8 mouse cellular contexts compared by ENCODE assay signal in genomic region chr10:96213876-96214275, GRCm38 (mm10).
DNase-seq lines count a peak whose midpoint lies in the region; ATAC-seq lines count a peak whose summit lies in the region.

No protein-coding gene starts in this region.

- no peaks in the 10 kb centered on the region for H3K9me3 ChIP-seq in forebrain, embryonic 12.5 days
- no peaks in the 10 kb centered on the region for H3K9me3 ChIP-seq in heart, embryonic 16.5 days (replicated peaks; ENCODE audit: control insufficient read depth, low read length)
- no peaks in the 10 kb centered on the region for H3K9me3 ChIP-seq in liver, embryonic 13.5 days (replicated peaks)
- no peaks in the 10 kb centered on the region for H3K9me3 ChIP-seq in stomach, embryonic 15.5 days

- H3K36me3 ChIP-seq in forebrain, embryonic 12.5 days (replicated peaks) = no peaks in the 10 kb centered on the region
- no peaks in the 10 kb centered on the region for H3K36me3 ChIP-seq in heart, embryonic 16.5 days (ENCODE audit: control insufficient read depth, insufficient read depth)
- H3K36me3 ChIP-seq in liver, embryonic 13.5 days = no peaks in the 10 kb centered on the region
- no peaks in the 10 kb centered on the region for H3K36me3 ChIP-seq in stomach, embryonic 15.5 days

- WGBS in forebrain, embryonic 12.5 days = 1% methylated on average over 10 of the region's 10 CpGs
- WGBS in heart, embryonic 16.5 days = 2% methylated on average over 10 of the region's 10 CpGs
- 3% methylated on average over 10 of the region's 10 CpGs for WGBS in liver, embryonic 13.5 days (ENCODE audit: insufficient replicate concordance)
- 1% methylated on average over 10 of the region's 10 CpGs for WGBS in stomach, embryonic 15.5 days

- 0 out of 2 replicates have a peak overlapping the region, but pooled peaks have one; percentile 50 for H3K27ac ChIP-seq in forebrain, embryonic 12.5 days
- H3K27ac ChIP-seq in heart, embryonic 16.5 days (ENCODE audit: low read length) = 0 out of 2 replicates have a peak overlapping the region, but pooled peaks have one; percentile 29
- no peak overlapping the region for H3K27ac ChIP-seq in liver, embryonic 13.5 days
- H3K27ac ChIP-seq in stomach, embryonic 15.5 days = no peak overlapping the region

- peaks cover 3% of the 10 kb centered on the region; the same call in 1 of the 2 replicates for H3K4me1 ChIP-seq in forebrain, embryonic 12.5 days
- peaks cover 5% of the 10 kb centered on the region for H3K4me1 ChIP-seq in heart, embryonic 16.5 days (ENCODE audit: control insufficient read depth, insufficient read depth, low read length)
- no peaks in the 10 kb centered on the region; the same call in 1 of the 2 replicates for H3K4me1 ChIP-seq in liver, embryonic 13.5 days (replicated peaks)
- no peaks in the 10 kb centered on the region for H3K4me1 ChIP-seq in stomach, embryonic 15.5 days

- no peaks in the 10 kb centered on the region for H3K27me3 ChIP-seq in forebrain, embryonic 12.5 days
- no peaks in the 10 kb centered on the region for H3K27me3 ChIP-seq in heart, embryonic 16.5 days (ENCODE audit: control insufficient read depth, insufficient read depth, low read length)
- no peaks in the 10 kb centered on the region for H3K27me3 ChIP-seq in liver, embryonic 13.5 days
- no peaks in the 10 kb centered on the region for H3K27me3 ChIP-seq in stomach, embryonic 15.5 days (replicated peaks)

- H3K4me3 ChIP-seq in forebrain, embryonic 12.5 days (replicated peaks) = no peak overlapping the region
- no peak overlapping the region for H3K4me3 ChIP-seq in heart, embryonic 16.5 days (ENCODE audit: low read length)
- no peak overlapping the region for H3K4me3 ChIP-seq in liver, embryonic 13.5 days (replicated peaks)
- H3K4me3 ChIP-seq in stomach, embryonic 15.5 days (replicated peaks) = no peak overlapping the region

- peak; percentile 74 for ATAC-seq in CD4-positive, CD25-positive, alpha-beta regulatory T cell, adult 4 months
- peak; percentile 90 for ATAC-seq in forebrain, embryonic 12.5 days (ENCODE audit: low FRiP score)
- peak; percentile 77 for ATAC-seq in heart, embryonic 16.5 days (replicated peaks; ENCODE audit: extremely low read depth, insufficient read depth, low FRiP score)
- peak; percentile 60 for ATAC-seq in liver, embryonic 13.5 days (ENCODE audit: low read depth)
- 0 out of 2 replicates have a peak, but pooled peaks have one; percentile 68 for ATAC-seq in stomach, embryonic 15.5 days (ENCODE audit: insufficient read depth, low FRiP score, low read depth)

- no peak overlapping the region for H3K9ac ChIP-seq in forebrain, embryonic 12.5 days
- 0 out of 2 replicates have a peak overlapping the region, but pooled peaks have one; percentile 12 for H3K9ac ChIP-seq in heart, embryonic 16.5 days (ENCODE audit: low read length)
- H3K9ac ChIP-seq in liver, embryonic 13.5 days = no peak overlapping the region
- H3K9ac ChIP-seq in stomach, embryonic 15.5 days = no peak overlapping the region

- H3K4me2 ChIP-seq in forebrain, embryonic 12.5 days = no peak overlapping the region
- H3K4me2 ChIP-seq in heart, embryonic 16.5 days (ENCODE audit: low read depth, low read length) = peak overlapping the region; percentile 25; the same call in 1 of the 2 replicates
- H3K4me2 ChIP-seq in liver, embryonic 13.5 days = no peak overlapping the region
- H3K4me2 ChIP-seq in stomach, embryonic 15.5 days = peak overlapping the region; percentile 27; the same call in 1 of the 2 replicates

- DNase-seq in c-Kit-positive CD71-negative TER-119-negative erythroid progenitor cells, embryonic 14.5 days (ENCODE audit: low read depth) = peak; percentile 94
- peak; percentile 89 to 98 for DNase-seq in kidney, postnatal 25 days
- peak; percentile 56 for DNase-seq in liver, embryonic 13.5 days
- DNase-seq in neural tube, embryonic 10.5 days (ENCODE audit: extremely low spot score, low spot score) = peak; percentile 90

Comparison
In these comparisons a context has a peak if more than half of its experiments do, and no peak if none do; other contexts are left out.
1. H3K27ac ChIP-seq: peak in forebrain, embryonic 12.5 days (single experiment) and heart, embryonic 16.5 days (single experiment); none in liver, embryonic 13.5 days (single experiment) and stomach, embryonic 15.5 days (single experiment).
2. H3K4me2 ChIP-seq: peak in heart, embryonic 16.5 days (single experiment) and stomach, embryonic 15.5 days (single experiment); none in forebrain, embryonic 12.5 days (single experiment) and liver, embryonic 13.5 days (single experiment).
3. Peak in every context shown above with its lines, with median percentiles within 50 percentile points of each other: ATAC-seq and DNase-seq.